Mouse (Mus musculus) cortical plate, adult 2 months (tissue): ENCODE measurements around the gene Ruvbl2. TPM values are rescaled to one million over a fixed set of nuclear protein-coding genes. Genes with fewer than 3 reads are reported as not detected.
"Not testable (repeated sequence)": the region's sequence is repeated elsewhere in the genome, so short reads cannot be mapped to it uniquely, and the experiment has no call there.

Experiments
- H3K27ac ChIP-seq: fragments of 200-500 bp; 2 replicates; pipeline ENCODE4 v1.5.1; 2012; ENCODE audit warnings: low read length, control low read depth, inconsistent platforms; ENCODE audit not compliant: insufficient read depth
- H3K4me1 ChIP-seq: fragments of 200-500 bp; 2 replicates; pipeline ENCODE4 v1.6.1; 2011; ENCODE audit warnings: low read length; ENCODE audit not compliant: control insufficient read depth, insufficient read depth
- H3K4me3 ChIP-seq: fragments of 200-500 bp; 2 replicates; pipeline ENCODE4 v1.5.1; 2011; ENCODE audit warnings: mild to moderate bottlenecking, low read length, control low read depth; ENCODE audit not compliant: insufficient read depth
- CTCF ChIP-seq: fragments of 200-500 bp; IDR thresholded peaks from 2 replicates; pipeline ENCODE4 v1.5.1; 2011; ENCODE audit warnings: mild to moderate bottlenecking, control low read depth, low read length; ENCODE audit not compliant: insufficient read depth; ENCODE audit errors: extremely low read depth
- POLR2A ChIP-seq: fragments of 200-500 bp; IDR thresholded peaks from 2 replicates; pipeline ENCODE4 v1.6.1; 2011; ENCODE audit warnings: mild to moderate bottlenecking, low read length, control low read depth; ENCODE audit not compliant: insufficient read depth; ENCODE audit errors: extremely low read depth
- polyA plus RNA-seq: library from polyadenylated mRNA; depleted of rRNA; stranded (reverse); fragments of >200 nt; gene quantifications from 2 replicates; pipeline ENCODE4 v1.2.3, GENCODE M21; 2012

Ruvbl2 gene
- polyA plus RNA-seq, 1 experiment, result 47.4 TPM

- no peak overlapping the region for H3K27ac ChIP-seq
- H3K4me3 ChIP-seq, result no peak overlapping the region
- TF ChIP-seq POLR2A (no peak), CTCF (no peak)
- no peaks in the 10 kb centered on the region for H3K4me1 ChIP-seq
These were observed 31.4 kb downstream of the Ruvbl2 start for GRCm38 (mm10) chr7:45406157-45407156.

- TF ChIP-seq CTCF, result peak; percentile 71
- TF ChIP-seq POLR2A, result no peak
- H3K4me1 ChIP-seq, result no peaks in the 10 kb centered on the region
- H3K4me3 ChIP-seq, result no peak within 1 kb of the TSS
- no peak within 1 kb of the TSS for H3K27ac ChIP-seq
These were observed 32.5 kb downstream of the Ruvbl2 start, which contains the start of gene Kcna7 for GRCm38 (mm10) chr7:45405091-45406075. Gene Kcna7 (plus strand): TSS chr7:45405653.

- TF ChIP-seq CTCF (peak; percentile 43), POLR2A (no peak)
- H3K27ac ChIP-seq, result no peak overlapping the region
- no peak overlapping the region for H3K4me3 ChIP-seq
- no peaks in the 10 kb centered on the region for H3K4me1 ChIP-seq
These were observed 34.2 kb downstream of the Ruvbl2 start for GRCm38 (mm10) chr7:45403532-45404261.

- Histone ChIP-seq H3K4me3 (no peak overlapping the region), H3K27ac (no peak overlapping the region), H3K4me1 (no peaks in the 10 kb centered on the region)
- no peak for TF ChIP-seq POLR2A
These were observed 36.3 kb downstream of the Ruvbl2 start for GRCm38 (mm10) chr7:45401521-45402085.

- TF ChIP-seq CTCF (no peak), POLR2A (no peak)
- Histone ChIP-seq H3K4me1 (peaks cover 6% of the 10 kb centered on the region), H3K27ac (no peak overlapping the region), H3K4me3 (no peak overlapping the region)
These were observed 41.1 kb downstream of the Ruvbl2 start for GRCm38 (mm10) chr7:45396787-45397186.

GRCm38 (mm10) chr7:45396337-45396775 is 41.5 kb downstream of the Ruvbl2 start:
- not testable (repeated sequence) for H3K4me1 ChIP-seq, H3K27ac ChIP-seq
- H3K4me3 ChIP-seq, result peak overlapping the region; percentile 52; the same call in 1 of the 2 replicates

GRCm38 (mm10) chr7:45395578-45396336 is 42.1 kb downstream of the Ruvbl2 start, which contains the start of gene Snrnp70:
Gene Snrnp70 (minus strand): TSS chr7:45395742.
- peak; percentile 91 for TF ChIP-seq POLR2A
- no peak for TF ChIP-seq CTCF
- Histone ChIP-seq H3K27ac (peak within 1 kb of the TSS; percentile 61; the same call in 1 of the 2 replicates), H3K4me3 (peak within 1 kb of the TSS; percentile 52), H3K4me1 (peaks cover 6% of the 10 kb centered on the region)

GRCm38 (mm10) chr7:45395129-45395541 is 42.8 kb downstream of the Ruvbl2 start:
- H3K4me3 ChIP-seq, result peak overlapping the region; percentile 52
- TF ChIP-seq CTCF (no peak), POLR2A (no peak)
- H3K27ac ChIP-seq, result peak overlapping the region; percentile 61; the same call in 1 of the 2 replicates
- H3K4me1 ChIP-seq, result peaks cover 6% of the 10 kb centered on the region
